Comparison of ENCODE assay signal across 9 mouse cellular contexts in genomic region chr7:66230246-66230637, GRCm38 (mm10).
A peak's percentile ranks its signal among the peaks of the same experiment; 100 is the strongest.
DNase-seq lines count a peak whose midpoint lies in the region; ATAC-seq and TF ChIP-seq lines count a peak whose summit lies in the region.
"Had no signal": no experiment of that assay in that cellular context is flagged by ENCODE, and none has a peak within 500 bp of the region (broad histone marks: within the 10 kb centered on the region; RNA-seq: fewer than 3 reads in every experiment).

No protein-coding gene starts in this region.

- H3K4me2 ChIP-seq in midbrain, embryonic 11.5 days = no peak overlapping the region

- H3K27ac ChIP-seq in heart, embryonic 10.5 days = peak overlapping the region; percentile 83
- H3K27ac ChIP-seq in hindbrain, embryonic 10.5 days = peak overlapping the region; percentile 88
- peak overlapping the region; percentile 80 for H3K27ac ChIP-seq in midbrain, embryonic 11.5 days (ENCODE audit: low read depth, low read length)

- WGBS in heart, embryonic 10.5 days = 67% methylated on average over 4 of the region's 4 CpGs
- WGBS in hindbrain, embryonic 10.5 days = 58% methylated on average over 4 of the region's 4 CpGs
- 67% methylated on average over 4 of the region's 4 CpGs for WGBS in midbrain, embryonic 11.5 days

- DNase-seq in heart, embryonic 10.5 days (ENCODE audit: low spot score) = peak; percentile 56
- DNase-seq in heart, adult 9 months (ENCODE audit: low spot score in 2 of 2) = no peak
- no peak for DNase-seq in hindbrain, embryonic 10.5 days (ENCODE audit: low spot score)
- peak; percentile 85 for DNase-seq in midbrain, embryonic 11.5 days (ENCODE audit: low spot score, missing footprints)
- no peak for DNase-seq in layer of hippocampus, postnatal 10 days (ENCODE audit: low spot score in 2 of 2)
- DNase-seq in kidney, postnatal 4 days = no peak
- DNase-seq: right cerebral cortex, postnatal 4 days had no signal

- H3K9me3 ChIP-seq in heart, embryonic 10.5 days = no peaks in the 10 kb centered on the region
- H3K9me3 ChIP-seq in E14TG2a.4 (ENCODE audit: low read length) = peaks cover 26% of the 10 kb centered on the region
- no peaks in the 10 kb centered on the region for H3K9me3 ChIP-seq in hindbrain, embryonic 10.5 days
- no peaks in the 10 kb centered on the region for H3K9me3 ChIP-seq in midbrain, embryonic 11.5 days (ENCODE audit: control insufficient read depth, low read length)

- H3K27me3 ChIP-seq in heart, embryonic 10.5 days (ENCODE audit: insufficient read depth, poor library complexity, severe bottlenecking) = no peaks in the 10 kb centered on the region
- H3K27me3 ChIP-seq in E14TG2a.4 (ENCODE audit: insufficient read depth, low read length) = no peaks in the 10 kb centered on the region
- H3K27me3 ChIP-seq in hindbrain, embryonic 10.5 days (ENCODE audit: insufficient read depth, poor library complexity, severe bottlenecking) = 0 out of 2 replicates have a peak, but pooled peaks cover 5% of the 10 kb centered on the region
- no peaks in the 10 kb centered on the region for H3K27me3 ChIP-seq in midbrain, embryonic 11.5 days (ENCODE audit: control insufficient read depth, insufficient read depth, low read length)

- no peak for TF ChIP-seq CTCF in E14TG2a.4 (conservative IDR thresholded peaks at IDR 0.05; ENCODE audit: low read length)

- no peak overlapping the region for H3K4me3 ChIP-seq in heart, embryonic 10.5 days
- 0 out of 2 replicates have a peak overlapping the region, but pooled peaks have one; percentile 43 for H3K4me3 ChIP-seq in E14TG2a.4 (replicated peaks; ENCODE audit: low read length)
- H3K4me3 ChIP-seq in hindbrain, embryonic 10.5 days = peak overlapping the region; percentile 11; the same call in 1 of the 2 replicates
- H3K4me3 ChIP-seq in midbrain, embryonic 11.5 days (ENCODE audit: low read depth, low read length) = no peak overlapping the region

- ATAC-seq in midbrain, embryonic 11.5 days (ENCODE audit: low FRiP score) = peak; percentile 19; the same call in 1 of the 2 replicates
- ATAC-seq in cerebellum, adult (ENCODE audit: insufficient number of reproducible peaks, low FRiP score, low TSS enrichment) = no peak

- H3K36me3 ChIP-seq in heart, embryonic 10.5 days = no peaks in the 10 kb centered on the region
- no peaks in the 10 kb centered on the region for H3K36me3 ChIP-seq in E14TG2a.4 (ENCODE audit: insufficient read depth, low read length)
- H3K36me3 ChIP-seq in hindbrain, embryonic 10.5 days = no peaks in the 10 kb centered on the region
- no peaks in the 10 kb centered on the region for H3K36me3 ChIP-seq in midbrain, embryonic 11.5 days (ENCODE audit: control insufficient read depth, insufficient read depth, low read length)

- H3K4me1 ChIP-seq in heart, embryonic 10.5 days = peaks cover 65% of the 10 kb centered on the region
- peaks cover 44% of the 10 kb centered on the region for H3K4me1 ChIP-seq in E14TG2a.4 (replicated peaks; ENCODE audit: low read depth, low read length)
- H3K4me1 ChIP-seq in hindbrain, embryonic 10.5 days (replicated peaks) = peaks cover 53% of the 10 kb centered on the region
- H3K4me1 ChIP-seq in midbrain, embryonic 11.5 days (ENCODE audit: control insufficient read depth, insufficient read depth, low read length) = peaks cover 24% of the 10 kb centered on the region

- H3K9ac ChIP-seq in midbrain, embryonic 11.5 days (ENCODE audit: low read length) = peak overlapping the region; percentile 41; the same call in 1 of the 2 replicates

Comparison
In these comparisons a context has a peak if more than half of its experiments do, and no peak if none do; other contexts are left out.
1. DNase-seq: peak in heart, embryonic 10.5 days (single experiment) and midbrain, embryonic 11.5 days (single experiment); none in heart, adult 9 months (0 of 2), hindbrain, embryonic 10.5 days (single experiment), layer of hippocampus, postnatal 10 days (0 of 2) and kidney, postnatal 4 days (0 of 2).
2. H3K4me3 ChIP-seq: peak in E14TG2a.4 (single experiment) and hindbrain, embryonic 10.5 days (single experiment); none in heart, embryonic 10.5 days (single experiment) and midbrain, embryonic 11.5 days (single experiment).
3. Peak in every context shown above with its lines, with median percentiles within 50 percentile points of each other: H3K27ac ChIP-seq.